Mouse (Mus musculus) lung, postnatal 14 days (tissue): ENCODE measurements at regions not wholly inside any gene's neighbourhood (a gene's known extent, or its start where the extent isn't known, plus 50 kb on each side); places are given as distances from the start of the nearest gene placed in this dataset.
A peak's percentile ranks its signal among the peaks of the same experiment; 100 is the strongest.

Experiments
- DNase-seq: peaks from one replicate; pipeline ENCODE4 v3.0.0; 2021

DNA sequence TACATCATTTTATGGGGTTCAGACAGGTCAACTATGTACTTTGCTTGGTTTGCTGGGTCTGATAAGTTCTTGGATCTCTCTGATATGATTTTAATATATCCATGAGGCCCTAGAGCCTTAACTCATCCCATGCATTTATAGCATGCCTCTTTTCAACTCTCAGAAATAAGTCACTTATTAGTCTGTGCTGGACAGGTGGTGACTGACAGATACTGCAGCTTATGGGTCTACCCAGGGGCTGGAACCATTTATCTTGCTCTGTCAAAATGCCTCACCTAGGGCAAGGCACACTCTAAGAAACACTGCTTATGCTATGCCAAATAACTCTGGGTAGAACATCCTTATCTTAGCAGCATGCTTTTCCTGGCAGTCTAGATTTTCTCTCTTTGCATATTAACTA lies 225.6 kb downstream of the Mbnl1 start:
- no peak for DNase-seq

DNA sequence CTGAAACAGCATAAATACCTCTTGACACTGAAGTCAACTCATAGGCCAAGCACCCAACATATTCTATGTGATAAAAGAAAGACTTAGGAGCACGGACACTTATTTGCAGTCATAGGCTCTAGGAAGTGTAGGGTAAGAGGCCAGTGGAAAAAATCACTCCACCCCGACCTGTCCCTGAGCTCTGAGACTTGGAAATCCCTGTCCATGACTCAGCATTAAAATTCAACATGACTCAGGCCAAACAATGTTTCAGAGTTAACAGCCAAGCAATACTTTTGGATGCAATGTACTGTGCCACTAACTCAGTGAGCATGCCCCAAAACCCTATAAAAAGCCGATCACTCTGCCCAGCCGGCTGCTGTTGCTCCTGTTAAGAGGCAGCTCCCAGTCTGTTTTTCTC lies 234.5 kb downstream of the Mbnl1 start:
- no peak for DNase-seq

DNA sequence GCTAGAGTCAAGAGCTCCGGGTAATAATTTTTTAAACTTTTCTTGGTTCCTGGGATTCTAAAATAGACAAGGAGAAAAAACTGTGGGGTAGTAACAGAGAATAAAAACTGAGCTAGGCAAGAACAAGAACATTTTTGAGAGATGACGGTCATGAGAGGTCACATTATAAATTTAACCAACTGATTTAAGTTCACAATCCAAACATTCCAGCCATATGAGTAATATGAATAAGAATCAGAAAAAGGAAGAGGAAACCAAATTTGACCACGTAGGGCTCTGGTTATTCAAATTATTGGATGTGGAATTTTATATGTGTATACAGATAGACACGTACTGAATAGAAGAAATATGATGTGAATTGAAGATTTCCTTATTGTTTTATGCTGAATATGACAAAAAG lies 240.3 kb downstream of the Mbnl1 start:
- DNase-seq, result no peak

DNA sequence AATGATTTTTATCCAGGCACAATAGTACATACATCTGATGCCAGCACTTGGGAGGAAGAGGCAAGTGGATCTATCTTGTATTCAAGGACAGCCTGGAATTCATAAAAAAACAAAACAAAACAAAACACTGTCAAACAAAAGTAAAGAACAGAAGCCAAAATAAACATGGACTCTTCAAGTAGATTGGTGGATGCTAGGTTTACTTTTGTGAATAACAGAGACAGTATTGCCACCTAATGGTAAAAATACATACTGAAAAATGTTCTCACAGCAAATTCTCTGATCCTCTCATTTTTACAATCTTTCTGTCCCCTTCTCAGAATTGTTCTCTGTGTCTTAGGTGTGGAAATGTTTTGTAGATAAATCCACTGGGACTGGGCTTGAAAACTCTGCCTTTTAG lies 247.7 kb downstream of the Mbnl1 start:
- DNase-seq, result no peak

DNA sequence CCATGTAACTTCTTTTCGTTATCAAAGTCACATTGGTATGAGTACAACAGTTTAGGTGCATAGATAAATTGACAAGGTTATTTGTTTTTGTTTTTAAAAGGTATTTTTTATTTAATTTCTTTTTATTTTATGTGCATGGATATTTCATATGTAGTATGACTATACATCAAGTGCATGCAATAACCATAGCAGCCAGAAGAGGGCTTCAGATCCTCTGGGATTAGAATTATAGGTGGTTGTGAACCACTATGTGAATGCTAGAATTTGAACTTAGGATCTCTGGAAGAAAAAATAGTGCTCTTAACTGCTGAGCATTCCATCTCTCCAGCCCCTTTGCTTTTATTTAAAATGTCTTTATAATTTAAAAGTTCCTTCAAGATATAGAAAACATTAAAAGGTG lies 258.7 kb downstream of the Mbnl1 start:
- DNase-seq, result no peak

DNA sequence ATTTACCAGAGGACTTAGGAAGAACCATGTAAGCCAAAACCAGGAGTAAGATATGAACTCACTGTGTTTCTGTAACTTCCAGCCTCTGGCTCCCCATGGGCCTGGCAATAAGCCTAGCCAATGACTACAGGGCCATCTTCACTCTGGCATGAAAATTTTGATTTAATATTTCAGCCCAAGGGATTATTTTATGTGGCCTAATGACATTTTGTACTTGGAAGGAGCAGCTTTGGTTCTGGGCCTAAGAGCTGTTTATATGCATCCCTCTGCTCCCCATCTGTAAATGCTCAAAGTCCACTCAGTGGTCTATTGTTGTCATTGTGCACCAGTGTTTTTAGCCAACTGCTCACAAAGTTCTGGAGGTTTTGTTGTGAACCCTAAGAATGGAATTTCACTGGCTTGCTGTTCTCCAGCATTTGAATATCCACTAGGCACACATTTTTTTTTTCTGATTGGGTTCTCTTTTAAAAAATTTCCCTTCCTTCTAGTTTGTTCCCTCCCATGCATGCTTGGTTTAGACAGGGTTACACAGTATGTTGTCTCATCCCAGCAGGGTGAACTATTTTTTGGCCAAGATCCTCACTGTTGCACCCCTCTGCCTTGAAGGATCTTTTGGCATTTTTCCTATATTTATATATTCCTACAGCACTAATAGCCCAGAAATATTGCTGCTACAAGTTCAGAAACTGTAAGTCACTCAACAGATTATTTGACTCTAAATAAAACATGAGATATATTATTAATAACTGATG lies 261.9 kb upstream of the P2ry1 start:
- DNase-seq, result peak; percentile 51

DNA sequence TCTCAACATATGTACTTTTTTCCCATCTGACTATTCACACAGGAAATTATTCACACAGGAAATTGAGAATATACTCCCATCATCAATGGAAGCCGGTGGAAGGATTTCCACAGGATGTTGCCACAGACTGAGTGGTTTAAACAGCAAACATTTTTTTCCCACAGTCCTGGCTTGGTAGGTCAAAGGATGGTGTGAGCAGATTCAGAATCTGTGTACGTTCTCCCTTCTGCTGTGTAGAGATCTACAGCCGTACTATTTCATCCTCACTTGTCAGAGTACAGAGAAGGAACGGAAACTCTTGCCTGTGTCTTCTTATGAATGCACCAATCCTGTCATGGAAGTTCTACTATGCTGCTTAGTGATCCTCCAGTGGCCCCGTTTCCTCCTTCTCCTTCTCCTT lies 261.2 kb upstream of the P2ry1 start:
- DNase-seq, result peak; percentile 10

DNA sequence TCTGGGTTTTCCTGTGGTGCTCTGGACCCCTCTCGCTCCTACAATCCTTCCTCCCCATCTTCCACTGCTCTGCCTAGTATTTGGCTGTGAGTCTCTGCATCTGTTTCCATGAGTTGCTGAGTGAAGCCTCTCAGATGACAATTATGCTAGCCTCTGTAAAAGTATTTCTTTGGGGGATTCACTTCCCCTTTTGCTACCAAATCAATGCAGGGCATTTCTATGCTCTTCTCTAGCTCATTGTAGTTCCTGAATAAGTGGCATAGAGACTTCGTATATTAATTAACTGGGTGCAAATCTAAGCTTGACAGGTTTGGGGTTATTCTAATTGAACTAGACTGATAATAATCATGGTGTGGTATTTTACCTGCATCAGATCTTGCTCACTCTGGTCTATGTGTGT lies 260.4 kb upstream of the P2ry1 start:
- DNase-seq, result no peak

DNA sequence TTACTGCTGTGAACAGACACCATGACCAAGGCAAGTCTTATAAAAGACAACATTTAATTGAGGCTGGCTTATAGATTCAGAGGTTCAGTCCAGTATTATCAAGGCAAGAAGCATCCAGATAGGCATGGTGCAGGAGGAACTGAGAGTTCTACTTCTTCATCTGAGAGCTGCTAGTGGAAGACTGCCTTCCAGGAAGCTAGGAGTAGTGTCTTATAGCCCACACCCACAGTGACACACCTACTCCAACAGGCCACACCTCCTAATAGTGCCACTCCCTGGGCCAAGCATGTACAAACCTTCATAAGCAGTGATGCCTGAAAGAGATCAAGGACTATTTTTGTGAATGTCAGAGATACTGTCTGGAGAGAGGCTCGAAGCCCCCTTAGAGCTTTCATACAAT lies 257.5 kb upstream of the P2ry1 start:
- no peak for DNase-seq

DNA sequence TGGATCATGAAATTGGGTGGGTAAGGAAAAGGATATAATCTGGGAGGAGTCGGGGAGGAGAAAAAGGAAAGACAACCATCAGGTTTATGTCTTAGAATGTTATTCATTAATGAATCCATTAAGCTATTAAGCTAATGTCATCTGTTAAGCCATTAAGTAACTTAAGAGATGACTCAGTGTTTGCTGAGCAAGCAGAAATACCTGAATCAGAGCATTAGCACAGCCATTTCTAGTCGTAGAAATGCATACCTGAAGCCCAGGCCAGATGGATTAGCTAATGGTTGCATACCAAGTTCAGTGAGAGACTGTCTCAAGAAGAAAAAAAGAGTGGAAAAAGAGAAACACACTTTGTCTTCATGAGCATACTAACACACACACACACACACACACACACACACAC lies 244.0 kb upstream of the P2ry1 start:
- DNase-seq, result no peak

DNA sequence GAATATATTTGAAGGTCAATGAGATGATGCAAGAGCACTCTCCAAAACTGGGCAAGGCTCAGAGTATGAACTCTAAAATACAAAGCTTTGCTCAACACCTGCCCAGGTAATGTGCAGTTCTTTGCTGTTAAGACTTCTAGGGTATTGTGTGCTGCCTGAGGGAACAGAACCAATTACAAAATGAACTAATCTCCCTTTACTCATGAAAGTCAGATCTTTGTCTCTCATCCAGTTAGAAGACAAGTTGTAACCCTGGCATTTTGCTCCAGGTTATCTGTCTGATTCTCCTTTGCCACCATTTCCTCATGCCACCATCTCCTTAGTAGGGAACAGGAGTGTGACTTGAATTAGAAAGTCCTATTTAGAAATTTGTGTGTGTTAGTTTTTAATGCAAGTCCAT lies 243.5 kb upstream of the P2ry1 start:
- DNase-seq, result no peak

DNA sequence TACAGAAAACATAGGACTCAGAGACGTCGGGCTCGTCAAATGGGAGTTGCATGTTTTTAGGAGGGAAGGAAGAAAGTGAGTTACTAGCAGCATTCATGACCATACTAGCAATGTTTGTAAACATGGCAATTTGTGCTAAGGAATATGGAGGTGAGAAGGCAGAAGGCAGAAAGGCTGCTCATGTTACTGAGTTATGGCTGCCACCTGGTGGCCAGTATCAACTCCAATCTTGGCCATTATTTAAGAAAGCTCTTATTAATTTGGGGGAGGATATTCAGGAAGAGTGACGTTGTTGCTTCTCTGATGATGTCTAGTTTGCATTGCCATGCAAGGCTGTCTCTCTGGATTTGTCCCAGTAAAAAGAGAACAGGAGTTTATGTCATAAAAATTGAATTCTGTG lies 239.7 kb upstream of the P2ry1 start:
- DNase-seq, result peak; percentile 58

DNA sequence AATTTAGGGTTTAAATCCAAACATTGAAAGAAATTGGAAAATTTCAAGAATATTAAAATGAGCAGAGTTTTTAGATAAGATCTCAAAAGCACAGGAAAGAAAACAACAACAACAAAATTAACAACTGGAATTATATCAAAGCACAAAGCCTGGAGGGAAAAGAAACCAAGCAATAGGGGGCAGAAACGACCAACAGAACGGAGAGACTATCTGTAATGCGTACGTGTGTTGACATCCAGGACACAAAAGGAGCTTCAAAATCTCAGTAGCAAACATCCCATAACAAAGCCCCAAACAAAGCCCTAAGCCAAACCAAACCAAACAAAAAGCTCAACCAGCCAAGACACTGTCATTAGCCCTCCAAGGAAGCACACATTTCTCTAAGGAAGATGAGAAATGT lies 237.5 kb upstream of the P2ry1 start:
- no peak for DNase-seq

DNA sequence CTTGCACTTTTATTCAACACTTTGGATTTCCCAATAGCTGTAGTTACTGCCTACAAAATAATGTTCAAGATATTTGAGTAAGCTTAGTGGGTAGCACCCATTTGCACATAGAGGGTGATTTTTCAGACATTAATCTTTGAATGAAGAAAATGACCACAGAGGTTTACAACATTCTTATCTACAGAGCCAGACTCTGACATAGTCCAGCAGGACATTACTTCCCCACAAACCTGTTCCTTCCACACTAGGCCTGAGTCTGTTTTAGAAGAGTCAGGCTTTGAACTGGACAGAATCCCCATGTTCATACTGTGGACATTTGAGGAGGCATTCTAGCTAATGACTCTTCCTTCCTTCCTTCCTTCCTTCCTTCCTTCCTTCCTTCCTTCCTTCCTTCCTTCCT lies 233.6 kb upstream of the P2ry1 start:
- DNase-seq, result no peak

DNA sequence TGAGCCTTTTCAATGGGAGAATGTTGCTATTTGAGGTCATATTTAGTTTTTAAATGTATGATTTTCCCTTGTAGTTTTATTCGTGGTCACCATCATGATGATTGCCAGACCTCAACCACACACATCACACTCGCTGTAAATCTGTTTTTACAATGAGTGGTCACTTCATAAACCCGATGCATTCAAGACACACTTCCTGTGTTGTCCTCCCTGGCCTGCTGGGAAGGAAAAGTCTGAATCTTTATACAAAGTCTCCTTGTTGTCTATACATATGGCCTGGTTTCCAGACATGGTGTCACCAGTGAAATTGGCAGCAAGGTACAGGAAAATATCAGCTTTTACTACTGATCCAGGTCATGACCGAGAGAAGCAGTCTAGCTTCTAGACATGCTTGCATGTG lies 230.7 kb upstream of the P2ry1 start:
- DNase-seq, result no peak

DNA sequence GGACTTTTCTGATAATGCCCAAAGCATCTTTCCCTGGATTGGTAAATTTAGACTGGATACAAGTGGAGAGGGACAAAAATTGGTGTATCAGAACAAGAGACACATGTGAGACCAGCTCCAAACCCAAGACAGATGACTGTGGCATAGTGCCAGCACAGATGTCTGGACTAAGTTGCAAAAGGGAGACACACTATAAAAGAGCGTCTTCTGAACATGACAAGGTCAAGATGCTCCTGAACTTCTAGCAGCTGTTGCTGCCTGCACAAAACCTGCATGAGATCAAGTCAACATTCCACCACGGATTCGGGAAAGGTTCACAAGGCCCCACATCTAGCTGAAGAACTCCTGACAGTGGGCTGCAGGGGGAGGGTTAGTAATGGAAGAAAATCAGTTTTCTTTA lies 229.2 kb upstream of the P2ry1 start:
- peak; percentile 24 for DNase-seq

DNA sequence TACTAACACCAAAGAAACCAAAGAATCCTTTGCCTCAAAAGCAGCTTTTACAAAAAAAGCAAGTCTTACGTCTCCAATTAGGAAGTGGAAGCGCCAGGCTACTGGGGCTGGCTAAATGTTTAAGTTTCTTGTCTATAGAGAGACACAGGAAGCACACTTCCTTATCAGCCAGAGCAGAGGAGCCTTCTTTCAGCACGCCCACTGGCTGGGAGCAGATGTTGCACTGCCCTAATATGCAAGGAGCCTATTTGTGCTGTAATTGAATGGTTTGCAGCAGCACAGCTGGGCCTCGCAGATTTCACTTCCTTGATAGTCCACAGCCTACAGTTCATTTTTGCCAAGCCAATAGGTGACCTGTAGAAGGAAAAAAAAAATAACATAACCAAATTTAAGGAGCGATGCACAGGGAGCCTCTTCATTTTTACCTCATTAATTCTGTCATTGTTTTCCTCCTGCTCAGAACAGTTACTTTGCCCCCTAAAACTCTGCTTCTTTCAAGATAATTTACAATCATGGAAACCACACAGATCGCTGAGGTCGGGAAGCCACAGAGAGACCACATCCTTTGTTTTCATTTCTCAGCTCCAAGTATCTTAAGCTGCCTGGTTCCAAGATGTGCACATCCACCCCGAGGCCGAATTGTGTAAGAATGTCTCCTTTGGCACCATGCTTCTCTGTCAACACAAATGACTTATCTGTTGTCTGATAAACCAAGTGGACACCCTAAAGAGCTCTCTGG lies 217.3 kb upstream of the P2ry1 start:
- DNase-seq, result peak; percentile 16

DNA sequence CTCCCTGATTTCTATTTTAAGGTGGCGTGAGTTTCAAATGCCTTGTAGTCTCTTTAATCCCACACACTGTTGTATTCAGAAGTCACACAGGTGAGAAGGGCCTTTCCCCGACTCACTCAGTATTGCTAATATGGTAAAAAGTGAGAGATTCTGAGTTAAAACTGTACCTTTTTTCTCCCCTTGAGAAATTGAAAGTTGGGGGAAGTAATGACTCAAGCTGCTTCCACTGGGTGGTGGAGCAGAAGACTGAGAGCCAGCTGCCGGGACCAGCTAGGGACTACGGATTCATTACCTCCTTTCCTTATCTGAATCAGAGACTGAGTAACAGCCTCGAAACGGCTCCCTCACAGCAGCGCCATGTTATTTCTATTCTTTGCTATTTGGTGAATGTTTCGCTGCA lies 214.6 kb upstream of the P2ry1 start:
- no peak for DNase-seq

DNA sequence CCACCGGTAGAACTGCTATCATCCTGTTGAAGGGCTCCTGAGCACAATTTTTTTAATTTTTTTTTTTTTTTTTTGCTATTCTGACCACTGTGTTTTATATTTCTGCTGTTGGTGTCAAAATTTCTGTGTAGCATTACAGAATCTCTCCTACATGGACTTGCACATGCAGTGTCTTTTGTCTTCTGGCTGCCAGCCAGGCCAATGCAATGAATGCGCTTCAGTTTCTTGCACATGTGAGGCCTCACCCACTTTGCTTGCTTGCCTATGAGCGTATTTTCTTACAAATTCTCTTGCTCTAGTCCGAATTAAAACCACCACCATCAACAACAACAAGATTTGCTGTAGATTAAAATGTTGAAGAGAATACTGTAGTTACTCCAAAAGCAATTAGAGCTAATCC lies 213.2 kb upstream of the P2ry1 start:
- no peak for DNase-seq

DNA sequence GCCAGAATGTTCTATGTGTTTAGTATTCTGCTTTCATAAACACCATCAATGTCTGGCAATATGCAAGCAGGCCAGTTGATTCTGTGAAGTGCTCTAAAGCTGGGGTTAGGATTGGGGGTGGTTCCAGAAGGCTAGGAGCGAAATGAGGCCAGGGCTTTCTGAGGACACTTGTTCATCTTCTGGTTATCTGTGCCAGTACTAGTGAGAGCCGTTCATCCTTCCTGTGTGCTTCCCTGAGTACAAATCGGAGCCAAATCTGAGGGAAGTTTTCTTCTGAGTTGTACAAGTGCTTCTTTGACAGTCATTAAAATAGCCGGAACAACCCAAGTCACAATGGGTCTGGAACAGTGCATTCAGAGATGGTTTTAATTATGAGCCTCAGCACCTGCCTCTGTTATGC lies 210.4 kb upstream of the P2ry1 start:
- DNase-seq, result no peak

DNA sequence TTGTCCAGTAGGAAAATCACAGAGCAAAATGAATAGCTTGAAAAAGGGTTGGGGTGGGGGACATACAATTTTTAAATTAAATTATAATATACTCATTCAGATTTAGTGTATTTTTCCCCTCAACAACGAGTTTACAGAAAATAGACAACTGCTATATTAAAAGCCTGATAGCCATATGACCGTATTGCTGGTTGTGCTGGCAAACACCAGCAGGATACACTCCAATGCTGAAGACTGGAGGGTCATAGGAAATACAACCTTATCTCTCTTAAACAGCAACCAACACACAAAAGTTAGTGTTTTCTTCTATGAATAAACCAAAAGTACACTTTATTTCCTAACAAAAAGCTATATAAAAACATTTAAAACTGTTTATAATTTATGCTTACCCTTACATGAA lies 206.4 kb upstream of the P2ry1 start:
- no peak for DNase-seq

DNA sequence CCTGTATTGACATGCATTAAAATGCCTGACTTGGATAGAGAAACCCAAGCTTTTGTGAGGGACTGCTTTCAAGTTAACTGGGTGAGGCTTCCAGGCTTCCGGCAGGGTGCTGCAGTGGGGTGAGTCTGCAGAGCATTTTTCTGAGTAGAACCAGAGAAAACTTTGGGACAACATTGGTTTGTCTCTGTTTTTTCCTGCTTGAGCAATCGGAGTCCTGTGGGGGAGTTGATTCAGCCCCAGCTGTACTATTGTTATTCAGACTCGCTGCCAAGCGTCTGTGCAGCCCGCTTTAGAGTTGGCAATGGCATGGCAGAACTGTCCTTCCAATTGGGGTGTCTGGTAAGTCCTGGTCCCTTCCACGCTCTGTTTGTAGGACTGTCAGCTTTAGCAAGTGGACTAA lies 204.8 kb upstream of the P2ry1 start:
- peak; percentile 5 for DNase-seq

DNA sequence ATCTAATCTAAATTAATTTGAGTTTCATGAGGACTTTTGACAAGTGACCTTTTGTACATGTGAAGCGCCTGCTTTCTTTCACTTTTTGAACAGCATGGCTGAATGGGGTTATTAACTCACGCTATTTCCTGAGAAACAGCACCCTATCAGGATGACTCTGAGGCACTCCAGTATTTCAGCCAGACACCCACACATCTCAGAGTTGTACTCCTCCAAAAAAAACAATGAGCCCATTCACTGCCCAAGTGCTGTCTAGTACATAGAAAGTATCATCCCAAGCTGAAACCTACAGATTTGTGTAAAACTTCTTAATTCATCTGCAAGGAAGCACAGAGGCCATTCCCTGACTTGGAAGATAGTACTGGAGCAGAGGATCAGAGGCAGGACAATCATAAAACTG lies 204.1 kb upstream of the P2ry1 start:
- DNase-seq, result no peak

DNA sequence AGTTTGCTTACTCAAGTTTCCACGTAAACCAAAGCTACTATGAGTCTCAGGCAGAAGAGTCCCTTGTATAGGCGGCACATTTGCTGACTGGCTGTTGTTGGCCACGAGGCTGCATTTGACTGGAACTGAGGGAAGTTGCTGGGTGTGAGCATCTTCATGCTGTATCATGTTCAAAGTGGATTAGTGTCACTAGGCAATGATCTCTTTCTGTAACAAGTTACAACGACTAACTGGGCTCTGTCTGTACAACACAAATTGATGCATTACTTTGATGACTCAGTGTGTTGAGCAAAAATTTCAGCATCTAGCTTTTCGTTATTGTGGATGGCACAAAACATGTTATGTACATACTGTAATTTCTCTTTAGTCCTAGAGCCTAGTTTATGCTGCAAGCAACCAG lies 203.7 kb upstream of the P2ry1 start:
- DNase-seq, result no peak

DNA sequence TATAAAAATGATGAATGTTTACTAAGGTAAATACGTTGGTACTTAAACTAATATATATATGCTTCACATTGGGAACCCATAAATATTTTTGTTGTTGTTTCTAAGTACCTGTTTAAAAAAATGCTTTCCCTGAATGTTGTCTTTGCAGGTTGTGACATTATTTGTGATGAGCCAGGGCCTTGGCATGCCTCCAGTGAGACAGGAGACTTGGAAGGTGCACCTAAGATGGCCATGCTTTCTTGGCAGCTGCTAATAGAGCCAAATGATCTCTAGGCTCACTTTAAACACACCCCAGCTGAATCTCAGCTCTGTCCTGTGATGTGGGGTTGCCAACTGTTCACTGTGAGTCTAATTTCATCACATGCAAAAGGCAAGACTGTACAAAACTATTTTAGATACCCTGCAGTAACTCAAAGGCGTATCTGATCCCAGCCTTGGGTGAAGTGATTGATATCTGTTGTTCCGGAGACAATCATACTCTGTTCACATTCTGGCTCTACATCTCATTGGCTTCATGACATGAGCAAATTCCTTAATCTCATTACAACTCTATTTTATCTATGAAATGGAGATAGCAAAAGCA lies 197.8 kb upstream of the P2ry1 start:
- DNase-seq, result no peak
